Mouse (Mus musculus) adrenal gland, postnatal 14 days (tissue): Measurements from ENCODE around the gene Pcbp4. TPM values are rescaled to one million over a fixed set of nuclear protein-coding genes. Genes with fewer than 3 reads are reported as not detected.
"Not testable (repeated sequence)": the region's sequence is repeated elsewhere in the genome, so short reads cannot be mapped to it uniquely, and the experiment has no call there.

Experiments used
- DNase-seq: peaks from one replicate; pipeline ENCODE4 v3.0.0; 2021; ENCODE audit warnings: mixed read lengths
- total RNA-seq: library from RNA; stranded (reverse); gene quantifications from 2 replicates; pipeline ENCODE4 v1.2.3, GENCODE M21; 2021

Gene Pcbp4
- total RNA-seq, 1 experiment from 2014 or later: 24.3 TPM

DNA sequence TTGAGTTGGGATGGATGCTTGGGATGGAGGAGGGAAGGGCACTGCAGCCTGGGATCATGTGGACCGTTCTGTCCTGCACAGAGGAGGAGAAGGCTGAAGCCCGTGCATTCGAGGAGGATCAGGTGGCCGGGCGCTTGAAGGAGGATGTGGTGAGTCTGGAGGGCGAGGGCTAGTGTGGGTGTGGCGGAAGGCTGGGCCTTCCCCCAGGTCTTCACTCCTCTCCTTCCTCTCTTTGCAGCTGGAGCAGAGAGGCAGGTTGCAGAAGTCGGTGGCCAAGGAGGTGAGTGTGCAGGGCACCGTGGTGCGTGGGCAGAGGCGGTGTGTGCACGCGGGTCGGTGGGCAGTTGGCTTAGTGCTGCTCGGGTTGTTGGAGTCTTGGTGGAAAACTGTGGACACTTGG is 28.0 kb downstream of the Pcbp4 start:
- DNase-seq: no peak

DNA sequence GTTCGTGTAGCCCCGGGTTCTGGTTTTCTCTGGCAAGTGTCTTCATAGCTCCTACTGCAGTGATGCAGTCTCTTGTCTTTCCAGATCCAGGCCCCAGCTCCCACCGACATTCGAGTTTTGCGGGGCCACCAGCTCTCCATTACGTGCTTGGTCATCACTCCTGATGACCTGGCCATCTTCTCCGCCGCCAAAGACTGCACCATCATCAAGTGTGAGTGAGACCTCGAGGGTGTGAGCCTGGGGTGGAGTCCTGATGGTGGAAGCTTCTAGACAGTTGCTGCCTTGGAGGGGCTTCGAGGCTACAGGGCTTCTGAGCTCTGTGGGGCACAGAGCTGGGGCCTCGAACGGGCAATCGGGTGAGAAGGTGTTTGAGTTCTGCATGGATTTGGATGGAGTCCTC is 28.6 kb downstream of the Pcbp4 start:
- DNase-seq: no peak

DNA sequence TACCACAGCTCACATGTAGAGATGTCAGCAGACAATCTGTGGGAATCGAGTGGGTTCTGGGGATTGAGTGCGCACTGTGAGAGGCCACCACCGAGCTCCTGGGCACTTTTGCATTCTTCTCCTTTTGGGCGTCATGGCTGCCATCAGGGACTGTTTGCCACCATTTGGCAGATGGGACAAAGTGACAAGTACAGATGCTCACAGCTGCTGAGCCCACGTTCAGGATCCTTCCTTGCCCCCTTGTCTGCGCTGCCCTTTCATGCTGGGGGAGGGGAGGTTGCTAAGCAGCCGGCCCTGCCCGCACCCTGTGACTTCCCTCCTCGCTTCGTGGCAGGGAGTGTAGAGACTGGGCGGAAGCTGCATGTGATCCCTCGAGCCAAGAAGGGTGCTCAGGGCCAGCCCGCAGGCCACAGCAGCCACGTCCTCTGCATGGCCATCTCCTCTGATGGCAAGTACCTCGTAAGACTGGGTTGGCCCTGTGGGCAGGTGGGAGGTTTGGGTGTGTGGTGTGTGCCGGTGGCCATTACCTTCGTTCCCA is 29.6 kb downstream of the Pcbp4 start:
- DNase-seq: no peak

DNA sequence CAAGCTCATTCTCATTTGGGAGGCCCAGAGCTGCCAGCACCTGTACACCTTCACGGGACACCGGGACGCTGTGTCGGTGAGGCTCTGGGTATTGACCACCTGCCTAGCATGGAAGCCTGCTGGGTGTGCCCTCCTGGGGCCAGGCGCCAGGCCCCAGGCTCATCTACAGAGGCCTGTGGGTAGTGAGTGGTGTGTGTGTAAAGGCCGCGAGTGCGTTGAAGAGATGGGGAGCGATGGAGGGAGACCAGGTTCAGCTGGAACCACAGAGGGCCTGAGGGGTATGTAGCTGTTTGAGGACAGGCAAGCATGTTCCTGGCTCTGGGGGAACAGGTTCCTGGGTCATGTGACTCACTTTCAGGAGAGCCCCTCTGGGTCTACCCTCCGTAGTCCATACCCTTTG is 30.0 kb downstream of the Pcbp4 start:
- no peak for DNase-seq

GRCm38 (mm10) chr9:106483606-106484005 is 30.5 kb downstream of the Pcbp4 start:
- no peak for DNase-seq

DNA sequence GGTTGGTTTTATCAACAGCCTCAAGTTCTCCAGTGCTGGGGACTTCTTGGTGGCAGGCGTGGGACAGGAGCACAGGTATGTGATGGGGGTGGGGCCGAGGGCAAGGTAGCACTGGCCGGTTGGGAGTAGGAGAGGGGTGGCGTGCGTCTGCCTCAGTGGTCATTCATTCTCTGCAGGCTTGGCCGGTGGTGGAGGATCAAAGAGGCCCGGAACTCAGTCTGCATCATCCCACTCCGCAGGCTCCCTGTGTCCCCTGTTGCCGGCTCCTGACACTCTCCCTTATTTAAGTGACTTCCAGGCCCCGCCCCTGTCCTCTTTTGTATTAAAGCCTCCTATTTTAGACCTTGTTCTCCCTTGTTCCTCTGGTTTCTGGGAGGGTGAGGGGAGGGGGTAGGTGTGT is 32.0 kb downstream of the Pcbp4 start:
- no peak for DNase-seq

GRCm38 (mm10) chr9:106487602-106488001 is 34.5 kb downstream of the Pcbp4 start:
- DNase-seq: not testable (repeated sequence)

DNA sequence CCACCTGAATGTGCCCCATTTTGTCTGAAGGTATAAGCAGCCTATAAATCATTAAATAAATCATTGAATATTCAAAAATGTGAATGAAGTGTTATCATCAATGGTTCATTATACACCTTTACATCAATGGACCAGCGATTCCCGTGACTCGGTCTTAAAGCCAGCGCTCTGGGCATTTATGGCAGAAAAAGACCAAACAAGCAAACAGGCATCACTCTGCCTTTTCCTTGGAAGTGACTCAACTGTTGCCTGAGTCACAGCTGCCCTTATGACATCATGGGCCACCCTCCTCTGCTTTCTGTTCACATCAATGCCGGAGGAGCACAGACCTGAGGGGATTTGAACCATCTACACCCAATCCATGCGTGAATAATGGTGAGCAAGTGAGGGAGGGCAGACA is 46.6 kb downstream of the Pcbp4 start, which contains the start of gene Iqcf1:
Gene Iqcf1 (plus strand): TSS at position 301 of the 400 bp plus-strand sequence.
- DNase-seq: no peak

GRCm38 (mm10) chr9:106501846-106502245 is 48.8 kb downstream of the Pcbp4 start:
- no peak for DNase-seq

- DNase-seq: no peak
Measured at GRCm38 (mm10) chr9:106504246-106504645, 51.2 kb downstream of the Pcbp4 start.

- no peak for DNase-seq
Measured at GRCm38 (mm10) chr9:106509356-106509755, 56.3 kb downstream of the Pcbp4 start.

DNA sequence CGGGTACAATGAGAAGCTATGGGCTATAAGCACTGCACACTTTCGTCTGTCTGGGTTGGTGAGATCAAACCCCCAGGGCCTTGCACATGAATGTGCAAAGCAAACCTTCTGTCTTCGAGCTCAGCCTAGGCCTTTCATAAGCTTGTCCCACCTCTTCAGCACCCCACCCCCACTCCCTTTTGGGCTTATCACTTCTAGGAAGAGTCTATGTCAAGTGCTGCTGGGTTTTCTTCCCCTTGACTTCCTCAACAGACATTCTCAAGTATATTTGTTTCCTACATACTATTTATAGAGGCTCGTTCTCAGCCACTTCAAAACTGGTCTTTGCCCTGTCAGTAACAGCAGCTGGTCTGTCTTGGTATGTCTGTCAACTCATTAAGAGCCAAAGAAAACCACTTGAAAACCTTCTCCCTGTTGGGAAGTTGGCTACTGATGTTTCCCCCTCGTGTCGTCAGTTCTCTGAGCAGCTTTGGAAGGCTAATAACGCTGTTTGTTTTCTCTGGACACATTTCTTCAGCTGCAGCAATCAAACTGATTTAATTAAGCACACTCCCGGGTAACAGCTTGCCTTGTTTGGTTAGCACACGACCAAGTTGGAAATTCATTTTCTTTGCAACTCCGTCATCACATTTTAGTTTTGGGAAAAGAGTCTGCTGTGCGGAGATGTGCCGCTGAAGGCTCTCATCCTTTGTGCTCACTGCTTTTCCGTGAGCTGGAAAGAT is 59.8 kb downstream of the Pcbp4 start:
- DNase-seq: no peak

- no peak for DNase-seq
Measured at GRCm38 (mm10) chr9:106513566-106513965, 60.5 kb downstream of the Pcbp4 start.

Other genes starting within 250 kb of the Pcbp4 start
- gene Tlr9, start 230.7 kb upstream of the Pcbp4 start, total RNA-seq: 1.3 and 3.8 TPM in 2 replicates
- 1,325 and 1,932 TPM in 2 replicates for gene Alas1, start 204.6 kb upstream of the Pcbp4 start, total RNA-seq
- 7.9 and 8.3 TPM in 2 replicates for gene Poc1a, start 172.2 kb upstream of the Pcbp4 start, total RNA-seq
- gene Dusp7, start 84.7 kb upstream of the Pcbp4 start, total RNA-seq: 21.1 and 26.0 TPM in 2 replicates
- gene Rpl29, start 23.8 kb upstream of the Pcbp4 start, total RNA-seq: 490 and 599 TPM in 2 replicates
- 14.2 and 20.2 TPM in 2 replicates for gene Acy1, start 15.0 kb upstream of the Pcbp4 start, total RNA-seq
- gene Abhd14b, start 5.8 kb upstream of the Pcbp4 start, total RNA-seq: 23.6 and 33.1 TPM in 2 replicates
- gene Abhd14a, start 5.6 kb upstream of the Pcbp4 start, total RNA-seq: 17.1 and 18.4 TPM in 2 replicates
- 0.23 TPM in 1 of 2 replicates, not detected in the other for gene Gpr62, start 12.6 kb downstream of the Pcbp4 start, total RNA-seq
- gene Rrp9, start 22.7 kb downstream of the Pcbp4 start, total RNA-seq: 34.2 and 53.4 TPM in 2 replicates
- gene Parp3, start 23.7 kb downstream of the Pcbp4 start, total RNA-seq: 24.0 and 26.5 TPM in 2 replicates
- not detected in 2 replicates for gene Iqcf1, start 46.7 kb downstream of the Pcbp4 start, total RNA-seq
- gene Iqcf5, start 61.3 kb downstream of the Pcbp4 start, total RNA-seq: not detected in 2 replicates
- gene Iqcf3, start 108.3 kb downstream of the Pcbp4 start, total RNA-seq: not detected in 2 replicates
- not detected in 2 replicates for gene Iqcf4, start 117.7 kb downstream of the Pcbp4 start, total RNA-seq
- not detected in 2 replicates for gene Iqcf6, start 173.3 kb downstream of the Pcbp4 start, total RNA-seq
- gene Grm2, start 202.8 kb downstream of the Pcbp4 start, total RNA-seq: not detected in 2 replicates
- 92.3 and 93.9 TPM in 2 replicates for gene Tex264, start 232.6 kb downstream of the Pcbp4 start, total RNA-seq